Mouse (Mus musculus) adrenal gland, postnatal 4 days (tissue): ENCODE measurements at regions not wholly inside any gene's neighbourhood (a gene's known extent, or its start where the extent isn't known, plus 50 kb on each side); places are given as distances from the start of the nearest gene placed in this dataset.

Experiments
- DNase-seq, 2 experiments: peaks; one replicate each; pipeline ENCODE4 v3.0.0; 2021 to 2022; ENCODE audit warnings: low spot score in 2 of 2, mixed read lengths in 2 of 2

DNA sequence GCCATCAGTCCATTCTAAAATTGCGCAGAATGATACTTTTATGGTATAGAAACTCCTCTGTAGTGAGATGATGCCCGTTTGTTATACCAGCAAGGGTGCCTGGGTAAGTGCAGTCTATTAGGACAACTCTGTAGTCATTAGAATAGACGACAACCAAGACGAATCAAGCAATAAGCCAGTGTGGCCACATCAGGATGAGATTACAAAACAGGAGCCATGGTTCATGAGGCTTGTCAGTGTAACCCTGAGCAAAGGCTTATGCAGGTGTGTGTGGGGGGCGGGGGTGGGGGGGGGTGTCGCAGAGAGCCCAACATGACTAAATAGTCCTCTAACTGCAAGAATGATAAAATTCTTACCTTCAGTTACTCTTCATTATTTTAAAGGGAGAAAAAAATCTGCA, 243.5 kb downstream of the Cd83 start:
- DNase-seq: no peak

DNA sequence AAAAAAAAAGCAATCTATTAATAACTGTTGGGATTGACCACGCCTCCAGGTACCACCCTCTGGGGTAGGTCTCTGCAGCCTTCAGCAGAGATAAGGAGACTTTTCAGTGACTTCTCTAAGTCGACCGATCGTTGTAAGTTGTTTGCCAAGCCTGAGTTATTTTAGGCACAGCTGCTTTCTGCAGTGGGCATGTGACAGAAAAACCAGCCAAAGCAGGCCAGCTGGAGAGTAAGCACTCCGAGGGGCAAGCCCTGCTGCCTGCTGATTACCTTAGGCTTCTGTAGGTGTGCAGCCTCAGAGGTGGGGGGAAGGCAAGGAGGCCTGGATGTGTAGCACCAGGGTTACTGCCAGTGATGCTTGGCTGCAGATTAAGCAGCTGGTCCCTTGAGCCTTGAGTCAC, 246.0 kb downstream of the Cd83 start:
- no peak for DNase-seq

DNA sequence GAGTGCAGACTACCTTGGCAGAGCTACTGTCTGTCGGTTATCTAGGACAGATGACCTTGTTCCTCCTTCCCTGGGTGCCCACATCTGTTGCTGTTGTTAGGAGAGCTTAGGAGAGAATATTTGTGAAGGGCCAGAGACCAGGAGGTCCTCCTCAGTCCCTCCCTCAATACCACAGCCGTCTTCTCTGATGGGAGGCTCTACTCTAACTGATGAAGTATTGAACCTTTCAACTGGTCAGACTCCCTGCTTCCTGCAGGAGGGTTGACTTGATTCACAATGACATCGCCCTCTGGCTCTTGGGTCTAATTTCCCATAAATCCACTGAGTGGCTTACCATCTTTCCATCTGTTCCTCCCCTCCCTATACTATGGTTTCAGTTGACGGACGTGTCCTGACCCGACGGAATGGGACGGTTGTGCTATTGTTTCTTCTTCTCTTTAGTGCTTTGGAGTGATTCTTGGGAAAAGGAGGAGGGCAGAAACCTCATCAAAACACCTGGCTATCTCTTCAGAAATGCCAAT, 253.3 kb downstream of the Cd83 start:
- no peak for DNase-seq

DNA sequence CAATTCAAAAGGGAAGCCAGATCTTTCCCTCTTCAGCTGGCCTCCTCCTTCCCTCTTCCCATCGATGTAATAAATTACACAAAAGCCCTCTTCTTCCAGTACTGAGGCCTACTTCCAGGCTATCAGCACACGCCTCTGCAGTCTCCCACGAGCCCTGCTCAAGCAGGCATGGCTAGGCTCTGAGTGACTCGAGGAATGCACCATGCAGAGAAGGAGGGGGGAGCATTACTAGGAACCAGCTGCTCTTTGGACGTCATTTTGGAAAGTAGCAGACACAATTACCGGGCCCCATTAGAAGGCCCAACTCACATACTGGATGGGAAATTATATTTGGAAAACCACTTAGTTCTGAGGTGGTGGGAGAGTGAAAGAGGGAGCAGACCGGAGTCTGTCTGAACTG, 253.7 kb downstream of the Cd83 start:
- DNase-seq: no peak

DNA sequence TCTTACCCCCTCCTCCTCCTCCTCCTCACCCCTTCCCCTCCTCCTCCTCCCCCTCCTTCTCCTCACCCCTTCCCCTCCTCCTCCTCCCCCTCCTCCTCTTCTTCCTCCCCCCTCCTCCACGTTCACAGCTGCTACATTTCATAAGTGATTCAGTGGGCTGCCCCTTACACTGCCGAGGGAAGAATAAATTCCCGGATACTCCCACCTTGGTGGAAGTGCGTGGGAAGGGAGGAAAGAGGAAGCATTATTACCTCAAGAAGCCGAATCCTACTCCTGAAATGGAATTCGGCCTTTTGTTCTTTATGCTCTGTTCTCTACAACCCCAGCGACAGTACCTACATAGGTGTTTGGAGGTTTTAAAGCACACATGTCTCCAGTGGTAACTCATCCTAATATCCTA, 256.1 kb downstream of the Cd83 start:
- no peak for DNase-seq

DNA sequence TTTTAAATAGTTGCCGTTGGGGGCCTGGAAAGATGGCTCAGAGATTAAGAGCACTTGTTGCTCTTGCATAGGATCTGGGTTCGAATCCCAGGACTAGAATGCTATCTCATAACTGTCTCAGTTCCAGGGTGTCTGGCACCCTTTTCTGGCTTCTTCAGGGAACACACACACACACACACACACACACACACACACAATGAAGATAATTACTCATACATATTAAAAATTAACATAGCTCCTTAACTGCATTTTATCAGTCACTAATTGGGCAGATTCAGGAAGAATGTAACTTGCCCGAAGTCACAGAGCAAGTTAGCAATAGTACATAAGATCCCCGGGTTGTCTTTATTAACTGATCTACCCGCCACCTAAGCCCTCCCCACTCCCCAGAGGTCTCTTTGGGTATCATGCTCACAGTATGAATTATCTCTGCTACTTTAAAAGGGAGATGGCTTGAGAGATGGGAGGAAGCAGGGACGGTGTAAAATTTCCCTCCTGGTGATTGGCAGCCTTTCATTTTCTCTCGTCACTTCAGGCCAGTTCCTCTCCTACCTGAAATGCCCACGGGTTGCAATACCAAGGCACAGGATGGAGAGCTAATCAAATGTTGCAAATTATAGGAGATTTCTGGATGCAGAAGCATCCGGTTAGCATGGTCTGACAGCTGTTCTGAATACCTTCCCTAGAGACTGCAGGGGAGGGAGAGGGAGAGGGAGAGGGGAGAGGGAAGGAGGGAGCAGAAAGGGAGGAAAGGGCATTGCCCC, 258.3 kb downstream of the Cd83 start:
- no peak for DNase-seq

DNA sequence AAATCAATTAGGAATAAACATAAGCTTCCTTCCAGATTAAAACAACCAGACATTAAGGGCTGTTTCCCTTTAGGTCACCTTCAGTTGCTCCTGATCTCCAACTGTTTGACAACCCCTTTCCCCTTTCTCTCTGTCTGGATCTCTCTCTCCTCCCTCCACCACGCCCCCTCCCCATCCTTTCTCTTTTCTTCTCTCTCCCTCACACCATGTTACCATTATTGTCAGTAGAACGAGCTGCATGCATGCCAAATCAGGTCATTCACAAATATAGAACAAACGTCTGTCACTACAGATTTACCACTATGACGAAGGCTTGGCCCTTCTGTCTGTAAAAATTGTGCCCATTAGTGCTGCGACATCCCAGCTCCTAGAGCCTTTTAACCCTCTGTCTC, 258.9 kb downstream of the Cd83 start:
- DNase-seq: no peak

DNA sequence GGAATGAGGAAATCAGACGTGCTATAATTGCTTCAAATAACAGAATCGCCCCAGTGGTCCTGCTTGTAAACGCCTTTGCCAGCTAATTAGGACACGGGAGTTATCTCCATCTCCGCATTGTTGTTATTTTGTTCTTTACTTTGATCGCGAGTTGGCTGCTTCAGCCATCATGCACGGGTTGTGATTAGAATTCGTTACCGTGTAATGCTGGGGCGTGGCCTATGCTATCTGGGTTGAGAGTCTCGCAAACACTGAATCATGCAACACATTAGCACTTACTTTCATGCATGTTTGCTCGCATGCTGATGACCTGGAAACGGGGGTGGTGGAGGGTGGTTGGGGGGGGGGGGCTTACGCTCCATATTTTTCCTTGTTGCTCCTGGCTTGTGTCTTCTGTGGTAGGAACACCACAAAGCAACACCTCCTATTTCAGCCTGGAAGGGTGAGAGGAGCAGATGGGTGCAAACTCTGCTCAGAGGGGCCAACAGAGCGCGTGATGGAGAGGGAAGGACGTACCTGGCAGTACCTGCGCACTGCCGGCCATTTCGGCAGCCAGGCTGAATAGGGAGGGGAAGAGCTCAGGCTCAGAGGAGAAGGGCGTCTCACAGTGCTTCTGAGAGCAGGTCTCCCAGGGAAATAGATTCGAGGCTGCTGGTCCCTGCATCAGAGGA, 260.1 kb downstream of the Cd83 start:
- DNase-seq: no peak

DNA sequence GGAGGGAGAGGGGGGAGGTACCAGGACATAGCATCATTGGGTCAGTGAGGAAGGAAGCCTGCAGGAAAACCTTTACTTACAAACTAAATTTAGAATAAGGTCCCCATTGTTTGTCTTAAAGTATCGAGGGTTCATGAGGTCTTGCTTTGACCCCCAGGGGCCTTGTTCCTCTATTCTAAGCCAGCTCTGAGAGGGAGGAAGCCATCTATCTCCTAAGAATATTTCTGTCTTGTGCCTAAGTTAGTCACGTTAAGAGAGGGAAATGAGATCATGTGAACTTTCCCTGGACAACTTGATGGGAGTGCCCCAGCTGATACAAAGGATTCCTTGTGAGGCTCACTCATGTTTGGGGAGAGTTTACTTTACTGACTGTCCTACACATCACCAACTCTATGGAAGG, 261.9 kb downstream of the Cd83 start:
- DNase-seq: no peak

DNA sequence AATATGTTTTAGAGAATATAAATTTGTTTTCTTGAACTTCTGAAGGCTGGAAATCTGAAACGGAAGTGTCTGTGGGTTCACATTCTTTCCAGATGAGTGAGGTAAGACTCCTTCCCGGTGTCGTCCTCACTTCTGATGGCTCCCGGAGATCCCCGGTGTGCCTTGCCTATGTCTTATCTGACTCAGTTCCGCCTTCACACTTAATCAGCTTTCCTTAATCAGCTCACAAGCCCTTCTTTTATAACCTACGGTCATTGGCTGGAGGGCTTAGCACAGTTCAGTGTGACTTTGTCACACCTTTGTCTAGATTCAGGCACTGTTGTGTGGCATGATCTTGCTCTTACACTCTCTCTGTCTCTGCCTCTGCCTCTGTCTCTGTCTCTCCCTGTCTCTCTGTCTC, 269.6 kb downstream of the Cd83 start:
- DNase-seq: no peak

DNA sequence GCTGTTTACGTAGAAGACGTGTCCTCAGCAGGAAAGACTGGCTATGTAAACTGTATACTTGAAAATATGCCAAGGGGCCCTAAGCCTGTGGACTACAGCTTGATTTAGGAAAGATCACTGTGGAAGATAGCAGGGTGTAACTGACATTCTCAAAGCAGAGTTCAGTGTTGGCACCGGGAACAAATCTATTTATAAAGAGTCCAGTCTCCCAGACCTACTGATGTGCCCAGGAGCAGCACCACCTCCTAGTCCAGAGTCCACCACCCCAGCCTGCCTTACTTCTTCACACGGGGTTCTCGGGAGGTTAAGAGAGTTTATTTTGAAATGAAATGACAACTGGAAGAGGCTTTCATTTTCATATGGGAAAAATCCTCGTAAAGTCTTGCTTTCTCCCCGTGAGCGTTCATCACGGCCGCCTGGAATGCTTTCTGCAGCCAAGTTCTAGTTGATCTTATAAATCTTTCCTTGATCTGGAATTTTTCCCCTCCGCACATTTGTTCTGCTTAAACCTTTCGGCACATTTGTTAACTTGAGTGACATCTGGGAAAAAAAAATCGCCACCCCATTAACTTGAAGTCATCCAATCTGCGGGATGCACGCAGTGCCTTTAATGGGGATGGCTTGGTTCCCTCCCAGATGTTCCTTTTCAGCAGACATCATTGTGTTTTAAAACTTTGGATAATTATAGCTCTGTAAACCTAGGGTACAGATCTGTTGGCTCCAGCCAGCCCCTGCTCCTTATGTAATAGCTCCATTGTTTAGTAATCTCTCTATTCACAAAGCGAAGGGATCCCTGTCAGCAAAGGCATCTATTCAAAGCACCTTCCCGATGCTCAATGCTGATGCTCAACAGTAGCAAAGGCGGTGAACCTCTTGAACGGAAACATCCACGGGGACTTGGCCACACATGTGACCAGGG, 271.3 kb downstream of the Cd83 start:
- no peak for DNase-seq

DNA sequence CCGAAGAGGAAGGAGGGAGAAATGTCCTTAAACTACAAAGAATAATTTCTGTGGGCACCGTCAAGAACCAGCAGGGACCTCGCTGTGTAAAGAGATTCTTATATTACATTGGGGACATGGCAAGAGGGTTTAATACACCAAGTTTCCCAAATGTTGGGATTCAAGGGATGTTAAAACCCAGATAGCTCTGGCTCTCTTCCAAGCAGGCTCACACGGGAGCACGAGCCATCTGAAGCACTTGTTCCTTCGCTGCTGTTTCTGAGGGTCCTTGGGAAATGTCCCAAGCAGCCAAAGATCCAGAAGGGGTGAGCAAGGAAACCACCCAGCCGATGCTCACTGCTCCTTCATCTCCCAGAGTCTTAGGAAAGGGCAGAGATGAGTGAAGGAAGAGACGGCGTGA, 272.1 kb downstream of the Cd83 start:
- no peak for DNase-seq

DNA sequence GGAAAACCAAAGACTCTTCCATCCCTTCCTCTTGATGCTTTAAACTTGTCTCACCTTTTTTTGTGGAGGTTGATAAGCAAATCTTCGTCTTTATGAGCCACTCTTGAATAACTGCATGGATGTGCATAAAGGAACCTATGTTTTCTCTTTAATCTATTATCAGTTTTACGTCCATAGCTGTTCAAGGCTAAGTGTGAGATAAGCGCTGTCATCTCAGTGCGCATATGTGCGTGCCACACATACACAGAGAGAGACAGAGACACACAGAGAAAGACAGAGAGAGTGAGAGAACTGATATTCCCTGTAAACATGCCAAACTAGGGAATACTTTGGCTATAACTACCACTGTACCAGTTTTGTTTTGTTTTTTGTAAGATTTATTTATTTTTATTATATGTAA, 273.0 kb downstream of the Cd83 start:
- DNase-seq: no peak

DNA sequence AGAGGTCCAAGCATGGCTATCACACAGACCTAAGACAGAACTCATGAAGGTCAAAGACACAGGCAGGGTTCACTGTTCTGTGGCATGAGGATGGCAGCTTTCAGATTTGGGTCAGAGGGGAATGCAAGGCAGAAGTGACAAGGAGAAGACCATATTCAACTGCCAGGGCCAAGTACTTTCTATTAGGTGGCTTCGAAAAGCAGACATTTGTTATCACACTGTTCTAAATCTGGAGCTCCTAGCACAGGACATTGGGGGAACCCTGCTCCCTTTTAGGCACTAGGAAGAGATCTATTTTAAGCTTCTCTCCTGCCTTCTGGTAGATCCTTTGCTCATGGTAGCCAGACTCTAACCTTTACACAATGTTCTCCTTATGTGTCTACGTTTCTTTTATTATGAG, 273.7 kb downstream of the Cd83 start:
- DNase-seq: no peak

DNA sequence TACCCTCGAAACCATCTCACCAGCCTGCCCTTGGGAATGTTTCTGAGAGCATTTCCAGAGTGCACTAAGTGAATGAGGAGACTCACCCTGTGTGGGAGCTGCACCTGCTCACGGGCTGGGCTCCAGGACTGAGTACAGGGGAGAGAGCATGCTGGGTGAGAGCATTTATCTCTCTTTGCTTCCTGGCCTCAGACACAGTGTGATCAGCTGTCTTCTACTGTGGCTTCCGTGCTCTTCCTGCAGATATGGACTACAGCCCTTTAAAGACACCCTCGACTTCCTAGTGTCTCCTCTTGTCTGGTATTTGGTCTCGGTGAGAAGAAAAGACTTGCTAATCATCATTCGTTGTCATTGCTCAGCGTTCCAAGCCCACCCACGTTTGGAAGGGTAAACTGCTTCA, 274.9 kb downstream of the Cd83 start:
- DNase-seq: no peak

DNA sequence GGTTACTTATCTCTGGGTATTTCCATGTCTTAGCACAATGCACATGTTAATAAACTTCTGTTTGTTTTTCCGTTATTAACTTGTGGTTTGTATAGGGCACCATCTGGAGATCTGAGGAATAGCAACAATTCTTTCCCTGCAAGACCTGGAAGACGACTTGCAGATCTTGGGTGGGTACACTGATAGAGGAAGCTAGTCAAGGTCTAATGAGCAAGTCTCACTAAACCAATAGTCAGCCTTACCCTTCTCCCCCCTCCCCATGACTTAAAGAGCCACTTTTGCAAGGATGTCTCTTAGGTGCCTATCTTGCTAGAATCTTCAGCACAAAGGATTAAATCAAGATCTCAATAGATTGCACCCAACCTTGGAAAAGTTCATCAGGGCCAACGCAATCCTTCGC, 276.7 kb downstream of the Cd83 start:
- no peak for DNase-seq

DNA sequence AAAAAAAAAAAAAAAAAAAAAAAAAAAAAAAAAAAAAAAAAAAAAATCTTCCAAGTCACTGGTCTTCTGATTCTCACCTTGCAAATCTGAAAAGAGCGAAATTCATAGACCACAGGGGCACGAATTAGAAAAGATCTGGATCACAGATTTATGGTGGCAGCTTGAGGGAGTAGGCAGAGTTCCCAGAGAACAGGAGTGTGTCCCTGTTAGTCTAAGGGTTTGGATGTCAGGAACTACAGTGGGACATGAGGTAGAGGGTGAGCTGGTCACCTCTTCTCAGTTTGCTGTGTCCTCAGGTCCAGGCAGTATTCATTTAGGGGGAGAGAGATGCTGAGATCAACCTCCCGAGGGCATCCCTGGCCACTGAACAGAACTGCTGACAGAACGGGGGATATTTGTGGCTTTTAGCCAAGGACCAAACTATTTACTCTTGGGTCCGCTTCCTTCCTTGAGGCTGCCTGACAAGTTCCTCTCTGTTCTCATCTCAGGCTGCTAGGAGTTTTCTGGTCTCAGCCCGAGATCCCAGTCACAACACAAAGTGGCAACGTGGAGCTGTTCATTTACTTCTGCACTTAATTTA, 277.2 kb downstream of the Cd83 start:
- DNase-seq: no peak

DNA sequence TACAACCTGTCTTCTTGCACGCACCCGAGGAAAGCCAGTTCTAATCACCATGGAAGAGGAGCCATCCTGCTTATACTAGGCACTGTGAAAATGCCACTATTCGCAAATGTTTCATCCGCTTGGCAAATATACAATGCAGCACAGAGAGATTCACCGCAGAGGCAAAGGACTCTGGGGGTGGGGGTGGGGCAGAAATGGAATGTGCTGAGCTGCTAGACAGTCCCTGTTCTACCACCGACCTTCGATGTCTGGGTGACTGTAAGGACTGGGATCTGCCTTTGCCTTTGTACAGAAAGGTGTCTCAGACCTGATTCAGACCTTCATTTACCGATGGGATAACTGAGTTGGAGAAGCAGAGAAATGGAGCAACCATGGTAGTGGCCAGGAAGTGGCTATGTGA, 278.7 kb downstream of the Cd83 start:
- no peak for DNase-seq

DNA sequence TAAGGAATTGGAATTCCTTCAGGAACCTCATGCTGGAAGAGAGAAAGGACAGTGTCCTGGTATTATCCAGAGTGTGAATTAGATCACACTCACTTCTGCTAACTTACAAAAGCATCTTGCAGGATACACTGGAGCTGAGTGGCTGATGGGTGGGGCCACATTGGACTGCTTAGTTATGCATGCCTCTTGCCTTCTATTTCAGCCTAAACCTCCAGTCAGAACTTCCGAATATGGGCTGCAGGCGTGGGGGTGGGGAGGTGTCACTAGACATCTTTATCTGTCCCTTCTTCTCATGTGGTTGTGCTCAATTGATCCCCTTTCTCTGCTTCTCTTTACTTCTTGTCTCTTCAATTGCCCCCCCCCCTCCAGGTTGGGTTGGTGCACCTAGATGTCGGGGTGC, 279.5 kb downstream of the Cd83 start:
- no peak for DNase-seq

DNA sequence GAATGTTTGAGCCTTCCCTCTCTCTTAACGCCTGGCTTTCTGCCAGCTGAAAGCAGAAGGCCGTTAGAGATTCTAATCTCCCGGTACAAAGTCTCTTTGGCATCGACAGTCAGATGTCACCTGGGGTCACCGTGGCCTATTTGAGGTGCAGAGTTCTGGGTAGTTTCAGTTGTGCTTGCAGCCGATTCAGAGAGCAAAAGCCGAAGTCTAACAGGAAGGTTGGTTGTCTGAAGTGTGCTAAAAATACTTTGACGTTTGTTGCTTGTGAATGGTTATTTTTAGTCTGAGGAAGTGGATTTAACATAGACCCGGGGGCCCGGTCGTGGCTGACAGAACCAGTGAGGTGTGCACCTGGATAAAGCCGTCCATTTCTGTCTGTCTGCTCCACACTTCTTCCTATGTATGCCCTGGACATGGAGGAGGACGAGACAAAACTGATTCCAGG, 281.2 kb downstream of the Cd83 start:
- DNase-seq: peak in 1 of 2 experiments; percentile 10

DNA sequence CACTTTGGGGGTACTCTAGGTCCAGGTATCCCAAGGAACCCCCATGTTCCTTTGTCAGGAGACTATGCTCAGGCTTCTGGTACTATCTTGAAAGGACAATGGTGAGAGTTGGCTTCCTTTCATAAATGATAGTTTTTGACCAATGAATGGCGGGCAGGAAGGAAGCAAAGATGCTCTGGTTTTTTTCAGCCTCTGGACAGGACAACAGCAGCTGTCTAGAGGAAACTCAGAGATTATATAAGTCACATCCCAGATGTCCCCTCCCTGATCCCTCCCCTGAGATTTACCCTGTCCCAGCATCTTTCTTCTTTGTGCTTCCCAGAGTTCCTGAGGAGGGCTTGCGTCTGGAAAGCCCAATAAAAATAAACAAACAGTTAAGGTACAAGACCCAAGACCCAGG, 282.7 kb downstream of the Cd83 start:
- DNase-seq: no peak
